Mouse (Mus musculus) lung, postnatal 14 days (tissue): ENCODE results near the gene Klf13.
A peak's percentile ranks its signal among the peaks of the same experiment; 100 is the strongest.

Source experiments
- DNase-seq: peaks from one replicate; pipeline ENCODE4 v3.0.0; 2021

The Klf13 gene

GRCm38 (mm10) chr7:63905190-63905589 lies 33.5 kb downstream of the Klf13 start:
- DNase-seq, result no peak

- no peak for DNase-seq
Observed at GRCm38 (mm10) chr7:63903635-63904380, 34.9 kb downstream of the Klf13 start.

- DNase-seq, result no peak
Observed at GRCm38 (mm10) chr7:63902604-63903210, 36.0 kb downstream of the Klf13 start.

- no peak for DNase-seq
Observed at GRCm38 (mm10) chr7:63901942-63902341, 36.8 kb downstream of the Klf13 start.

- DNase-seq, result no peak
Observed at GRCm38 (mm10) chr7:63901346-63901745, 37.4 kb downstream of the Klf13 start.

GRCm38 (mm10) chr7:63900411-63900810 lies 38.3 kb downstream of the Klf13 start:
- no peak for DNase-seq

GRCm38 (mm10) chr7:63899925-63900324 lies 38.8 kb downstream of the Klf13 start:
- DNase-seq, result no peak

GRCm38 (mm10) chr7:63898201-63898600 lies 40.5 kb downstream of the Klf13 start:
- DNase-seq, result no peak

- DNase-seq, result no peak
Observed at GRCm38 (mm10) chr7:63897655-63898054, 41.1 kb downstream of the Klf13 start.

- peak; percentile 94 for DNase-seq
Observed at GRCm38 (mm10) chr7:63896968-63897468, 41.7 kb downstream of the Klf13 start.

- DNase-seq, result no peak
Observed at GRCm38 (mm10) chr7:63896276-63896967, 42.3 kb downstream of the Klf13 start.

GRCm38 (mm10) chr7:63895223-63895622 lies 43.5 kb downstream of the Klf13 start:
- no peak for DNase-seq

- DNase-seq, result no peak
Observed at GRCm38 (mm10) chr7:63894662-63895061, 44.1 kb downstream of the Klf13 start.

- DNase-seq, result no peak
Observed at GRCm38 (mm10) chr7:63893729-63894128, 45.0 kb downstream of the Klf13 start.

- DNase-seq, result no peak
Observed at GRCm38 (mm10) chr7:63893201-63893600, 45.5 kb downstream of the Klf13 start.

- no peak for DNase-seq
Observed at GRCm38 (mm10) chr7:63891488-63892075, 47.1 kb downstream of the Klf13 start.

GRCm38 (mm10) chr7:63889116-63889975 lies 49.4 kb downstream of the Klf13 start:
- DNase-seq, result no peak

GRCm38 (mm10) chr7:63888674-63889073 lies 50.0 kb downstream of the Klf13 start:
- DNase-seq, result no peak

GRCm38 (mm10) chr7:63887602-63888123 lies 51.1 kb downstream of the Klf13 start:
- no peak for DNase-seq

GRCm38 (mm10) chr7:63887034-63887551 lies 51.6 kb downstream of the Klf13 start:
- DNase-seq, result no peak

GRCm38 (mm10) chr7:63885025-63885424 lies 53.7 kb downstream of the Klf13 start:
- no peak for DNase-seq

- no peak for DNase-seq
Observed at GRCm38 (mm10) chr7:63882739-63883138, 56.0 kb downstream of the Klf13 start.
